Mouse (Mus musculus) NIH3T3 (cell line): Measurements from ENCODE around the gene Carmil1.

Experiments used
- DNase-seq: peaks from one replicate; pipeline ENCODE4 v3.0.0-alpha.2; 2012; ENCODE audit warnings: low read depth

Gene Carmil1

GRCm38 (mm10) chr13:24104016-24104415 lies 176.6 kb downstream of the Carmil1 start:
- peak; percentile 45 for DNase-seq

- DNase-seq: no peak
These were observed 177.4 kb downstream of the Carmil1 start for GRCm38 (mm10) chr13:24103152-24103551.

- no peak for DNase-seq
These were observed 178.3 kb downstream of the Carmil1 start for GRCm38 (mm10) chr13:24102256-24102655.

- no peak for DNase-seq
These were observed 179.2 kb downstream of the Carmil1 start for GRCm38 (mm10) chr13:24101157-24102130.

GRCm38 (mm10) chr13:24100516-24101094 lies 180.0 kb downstream of the Carmil1 start:
- no peak for DNase-seq

- peak; percentile 32 for DNase-seq
These were observed 184.0 kb downstream of the Carmil1 start for GRCm38 (mm10) chr13:24096573-24096972.

GRCm38 (mm10) chr13:24094825-24095547 lies 185.6 kb downstream of the Carmil1 start:
- peak; percentile 35 for DNase-seq

- DNase-seq: no peak
These were observed 187.5 kb downstream of the Carmil1 start for GRCm38 (mm10) chr13:24093108-24093507.

GRCm38 (mm10) chr13:24092073-24092472 lies 188.5 kb downstream of the Carmil1 start:
- DNase-seq: no peak

GRCm38 (mm10) chr13:24082153-24082552 lies 198.4 kb downstream of the Carmil1 start:
- no peak for DNase-seq

- no peak for DNase-seq
These were observed 198.9 kb downstream of the Carmil1 start for GRCm38 (mm10) chr13:24081698-24082097.

GRCm38 (mm10) chr13:24072588-24072987 lies 208.0 kb downstream of the Carmil1 start:
- no peak for DNase-seq

- no peak for DNase-seq
These were observed 213.0 kb downstream of the Carmil1 start for GRCm38 (mm10) chr13:24067553-24067952.

- DNase-seq: no peak
These were observed 215.1 kb downstream of the Carmil1 start for GRCm38 (mm10) chr13:24065536-24065935.

GRCm38 (mm10) chr13:24062770-24063169 lies 217.8 kb downstream of the Carmil1 start:
- no peak for DNase-seq

- no peak for DNase-seq
These were observed 225.3 kb downstream of the Carmil1 start for GRCm38 (mm10) chr13:24055072-24055869.

- no peak for DNase-seq
These were observed 229.1 kb downstream of the Carmil1 start for GRCm38 (mm10) chr13:24051496-24051895.

GRCm38 (mm10) chr13:24050330-24050729 lies 230.3 kb downstream of the Carmil1 start:
- no peak for DNase-seq

- peak; percentile 42 for DNase-seq
These were observed 231.1 kb downstream of the Carmil1 start for GRCm38 (mm10) chr13:24049267-24050034.

GRCm38 (mm10) chr13:24048611-24049010 lies 232.0 kb downstream of the Carmil1 start:
- DNase-seq: no peak

- DNase-seq: no peak
These were observed 235.3 kb downstream of the Carmil1 start for GRCm38 (mm10) chr13:24045271-24045670.
